Mouse (Mus musculus) liver, postnatal 0 days (tissue): Measurements from ENCODE around the gene Cobll1.

Source experiments
- CTCF ChIP-seq: sonication (generic); IDR thresholded peaks from 2 replicates; pipeline ENCODE4 v1.5.1; 2016; ENCODE audit warnings: antibody characterized with exemption, low read depth
- EP300 ChIP-seq: IDR thresholded peaks from 2 replicates; pipeline ENCODE4 v1.6.1; 2016; ENCODE audit warnings: antibody characterized with exemption, low read depth, mild to moderate bottlenecking

- no peak for TF ChIP-seq CTCF
- TF ChIP-seq EP300, result no peak
These were observed 57.5 kb downstream of the Cobll1 start for GRCm38 (mm10) chr2:65181736-65182135.
